Mouse (Mus musculus): ENCODE measurements around the gene Apoc3. TPM values are rescaled to one million over a fixed set of nuclear protein-coding genes. Genes with fewer than 3 reads are reported as not detected.

The Apoc3 gene
- polyA plus RNA-seq, 1 experiment from 2014 or later: not detected

- 89% methylated on average over 7 of the region's 7 CpGs for WGBS
- no peak overlapping the region for H3K27ac ChIP-seq (replicated peaks)
- peaks cover 10% of the 10 kb centered on the region for H3K4me1 ChIP-seq
- DNase-seq (ENCODE audit: low spot score): no peak
- H3K36me3 ChIP-seq: no peaks in the 10 kb centered on the region
- H3K9me3 ChIP-seq (replicated peaks): no peaks in the 10 kb centered on the region
- no peak overlapping the region for H3K4me3 ChIP-seq
- H3K27me3 ChIP-seq (ENCODE audit: low read depth, poor library complexity, severe bottlenecking): peaks cover 33% of the 10 kb centered on the region
Observed at GRCm38 (mm10) chr9:46256177-46256576, 20.7 kb upstream of the Apoc3 start.

- no peak overlapping the region for H3K27ac ChIP-seq (replicated peaks)
- H3K4me3 ChIP-seq: no peak overlapping the region
- H3K9me3 ChIP-seq (replicated peaks): no peaks in the 10 kb centered on the region
- peak; percentile 68 for DNase-seq (ENCODE audit: low spot score)
- peaks cover 15% of the 10 kb centered on the region for H3K27me3 ChIP-seq (ENCODE audit: low read depth, poor library complexity, severe bottlenecking)
- no peaks in the 10 kb centered on the region for H3K36me3 ChIP-seq
- 0 out of 2 replicates have a peak, but pooled peaks cover 2% of the 10 kb centered on the region for H3K4me1 ChIP-seq
- 27% methylated on average over 11 of the region's 11 CpGs for WGBS
Observed at GRCm38 (mm10) chr9:46246752-46247324, 11.4 kb upstream of the Apoc3 start.

- Histone ChIP-seq H3K4me1 (0 out of 2 replicates have a peak, but pooled peaks cover 3% of the 10 kb centered on the region), H3K4me3 (no peak overlapping the region), H3K9me3 (replicated peaks) (no peaks in the 10 kb centered on the region), H3K36me3 (no peaks in the 10 kb centered on the region), H3K27me3 (ENCODE audit: low read depth, poor library complexity, severe bottlenecking) (peaks cover 15% of the 10 kb centered on the region), H3K27ac (replicated peaks) (no peak overlapping the region)
- DNase-seq (ENCODE audit: low spot score): no peak
- 70% methylated on average over 8 of the region's 8 CpGs for WGBS
Observed at GRCm38 (mm10) chr9:46243584-46243983, 8.1 kb upstream of the Apoc3 start.

- H3K4me3 ChIP-seq: no peak overlapping the region
- no peaks in the 10 kb centered on the region for H3K36me3 ChIP-seq
- no peak overlapping the region for H3K27ac ChIP-seq (replicated peaks)
- no peak for DNase-seq (ENCODE audit: low spot score)
- H3K4me1 ChIP-seq: 0 out of 2 replicates have a peak, but pooled peaks cover 3% of the 10 kb centered on the region
- peaks cover 11% of the 10 kb centered on the region for H3K27me3 ChIP-seq (ENCODE audit: low read depth, poor library complexity, severe bottlenecking)
- 72% methylated on average over 4 of the region's 4 CpGs for WGBS
- H3K9me3 ChIP-seq (replicated peaks): no peaks in the 10 kb centered on the region
Observed at GRCm38 (mm10) chr9:46243122-46243521, 7.7 kb upstream of the Apoc3 start.

GRCm38 (mm10) chr9:46241818-46242217 lies 6.4 kb upstream of the Apoc3 start:
- WGBS: 75% methylated on average over 2 of the region's 2 CpGs
- 0 out of 2 replicates have a peak, but pooled peaks cover 3% of the 10 kb centered on the region for H3K4me1 ChIP-seq

GRCm38 (mm10) chr9:46240526-46241153 lies 5.2 kb upstream of the Apoc3 start, which contains the start of gene Apoa4:
Gene Apoa4 (plus strand): TSS chr9:46240696.
- Histone ChIP-seq H3K36me3 (no peaks in the 10 kb centered on the region), H3K4me1 (peaks cover 5% of the 10 kb centered on the region; the same call in 1 of the 2 replicates), H3K9me3 (replicated peaks) (no peaks in the 10 kb centered on the region), H3K27ac (replicated peaks) (no peak within 1 kb of the TSS), H3K27me3 (ENCODE audit: low read depth, poor library complexity, severe bottlenecking) (0 out of 2 replicates have a peak, but pooled peaks cover 9% of the 10 kb centered on the region), H3K4me3 (no peak within 1 kb of the TSS)
- DNase-seq (ENCODE audit: low spot score): no peak
- 66% methylated on average over 7 of the region's 7 CpGs for WGBS

More at GRCm38 (mm10) chr9:46241818-46242217, 6.4 kb upstream of the Apoc3 start:
- H3K36me3 ChIP-seq: no peaks in the 10 kb centered on the region
- no peaks in the 10 kb centered on the region for H3K9me3 ChIP-seq (replicated peaks)
- H3K27ac ChIP-seq (replicated peaks): no peak overlapping the region
- DNase-seq (ENCODE audit: low spot score): no peak
- H3K27me3 ChIP-seq (ENCODE audit: low read depth, poor library complexity, severe bottlenecking): peaks cover 9% of the 10 kb centered on the region; the same call in 1 of the 2 replicates
- H3K4me3 ChIP-seq: no peak overlapping the region

- DNase-seq (ENCODE audit: low spot score): no peak
- no peaks in the 10 kb centered on the region for H3K36me3 ChIP-seq
- H3K27me3 ChIP-seq (ENCODE audit: low read depth, poor library complexity, severe bottlenecking): 0 out of 2 replicates have a peak, but pooled peaks cover 9% of the 10 kb centered on the region
- H3K27ac ChIP-seq (replicated peaks): no peak overlapping the region
- peaks cover 13% of the 10 kb centered on the region for H3K4me1 ChIP-seq
- H3K9me3 ChIP-seq (replicated peaks): no peaks in the 10 kb centered on the region
- H3K4me3 ChIP-seq: no peak overlapping the region
- WGBS: 87% methylated on average over 7 of the region's 7 CpGs
Observed at GRCm38 (mm10) chr9:46238850-46239249, 3.4 kb upstream of the Apoc3 start.

- Histone ChIP-seq H3K36me3 (no peaks in the 10 kb centered on the region), H3K4me1 (peaks cover 13% of the 10 kb centered on the region), H3K27me3 (ENCODE audit: low read depth, poor library complexity, severe bottlenecking) (peaks cover 20% of the 10 kb centered on the region), H3K4me3 (no peak overlapping the region), H3K9me3 (replicated peaks) (no peaks in the 10 kb centered on the region), H3K27ac (replicated peaks) (no peak overlapping the region)
- WGBS: 49% methylated on average over 4 of the region's 4 CpGs
- DNase-seq (ENCODE audit: low spot score): no peak
Observed at GRCm38 (mm10) chr9:46235649-46236048, 213 bp upstream of the Apoc3 start.

- Histone ChIP-seq H3K27ac (replicated peaks) (no peak overlapping the region), H3K27me3 (ENCODE audit: low read depth, poor library complexity, severe bottlenecking) (peaks cover 25% of the 10 kb centered on the region), H3K36me3 (no peaks in the 10 kb centered on the region), H3K9me3 (replicated peaks) (no peaks in the 10 kb centered on the region), H3K4me1 (peaks cover 17% of the 10 kb centered on the region), H3K4me3 (no peak overlapping the region)
- no peak for DNase-seq (ENCODE audit: low spot score)
- WGBS: 89% methylated on average over 6 of the region's 6 CpGs
Observed at GRCm38 (mm10) chr9:46235196-46235595, 240 bp downstream of the Apoc3 start.

GRCm38 (mm10) chr9:46230450-46230975 lies 4.9 kb downstream of the Apoc3 start:
- peak overlapping the region; percentile 63 for H3K4me3 ChIP-seq
- peak; percentile 43 for DNase-seq (ENCODE audit: low spot score)
- peaks cover 32% of the 10 kb centered on the region for H3K27me3 ChIP-seq (ENCODE audit: low read depth, poor library complexity, severe bottlenecking)
- 24% methylated on average over 13 of the region's 13 CpGs for WGBS
- H3K27ac ChIP-seq (replicated peaks): peak overlapping the region; percentile 83
- peaks cover 22% of the 10 kb centered on the region for H3K4me1 ChIP-seq
- H3K36me3 ChIP-seq: no peaks in the 10 kb centered on the region
- H3K9me3 ChIP-seq (replicated peaks): no peaks in the 10 kb centered on the region

GRCm38 (mm10) chr9:46229573-46230449 lies 5.6 kb downstream of the Apoc3 start:
- Histone ChIP-seq H3K27ac (replicated peaks) (peak overlapping the region; percentile 83), H3K36me3 (no peaks in the 10 kb centered on the region), H3K4me3 (peak overlapping the region; percentile 63), H3K9me3 (replicated peaks) (no peaks in the 10 kb centered on the region), H3K27me3 (ENCODE audit: low read depth, poor library complexity, severe bottlenecking) (peaks cover 32% of the 10 kb centered on the region), H3K4me1 (peaks cover 15% of the 10 kb centered on the region)
- 16% methylated on average over 37 of the region's 37 CpGs for WGBS
- peak; percentile 84 for DNase-seq (ENCODE audit: low spot score)

- Histone ChIP-seq H3K9me3 (replicated peaks) (no peaks in the 10 kb centered on the region), H3K36me3 (peaks cover 7% of the 10 kb centered on the region; the same call in 1 of the 2 replicates), H3K27ac (replicated peaks) (no peak within 1 kb of the TSS), H3K4me3 (no peak within 1 kb of the TSS), H3K4me1 (peaks cover 15% of the 10 kb centered on the region), H3K27me3 (ENCODE audit: low read depth, poor library complexity, severe bottlenecking) (peaks cover 32% of the 10 kb centered on the region)
- no peak for DNase-seq (ENCODE audit: low spot score)
- 65% methylated on average over 9 of the region's 9 CpGs for WGBS
Observed at GRCm38 (mm10) chr9:46228491-46228890, 6.9 kb downstream of the Apoc3 start, which contains the start of gene Apoa1. Gene Apoa1 (plus strand): TSS chr9:46228580.
